Mouse (Mus musculus): ENCODE results near the gene Hist1h2ao. TPM values are rescaled to one million over a fixed set of nuclear protein-coding genes. Genes with fewer than 3 reads are reported as not detected.
"Not testable (repeated sequence)": the region's sequence is repeated elsewhere in the genome, so short reads cannot be mapped to it uniquely, and the experiment has no call there.

Gene Hist1h2ao
- polyA plus RNA-seq, 1 experiment from 2014 or later = 0.95 TPM

DNA sequence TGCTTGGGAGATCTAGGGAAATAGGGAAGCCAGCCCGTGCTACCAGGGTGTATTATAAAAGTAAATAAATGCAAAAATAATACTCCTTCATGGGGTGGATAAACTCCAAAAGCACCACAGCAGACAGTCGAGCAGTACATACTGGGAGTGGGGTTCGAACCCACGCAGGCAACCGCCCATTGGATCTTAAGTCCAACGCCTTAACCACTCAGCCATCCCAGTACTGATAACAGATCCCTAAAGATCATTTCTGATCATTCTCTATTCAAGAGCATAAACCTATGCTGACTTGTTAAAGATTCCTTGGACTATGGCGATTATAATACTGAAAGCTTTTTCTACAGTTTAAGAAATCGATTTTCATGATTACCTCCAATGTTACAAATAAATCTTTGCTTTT lies 37.6 kb downstream of the Hist1h2ao start:
- Histone ChIP-seq H3K4me2 (replicated peaks; ENCODE audit: low read depth) (no peak overlapping the region), H3K4me3 (ENCODE audit: low read depth, low read length) (no peak overlapping the region), H3K9ac (ENCODE audit: low read length) (no peak overlapping the region), H3K4me1 (replicated peaks; ENCODE audit: control insufficient read depth, insufficient read depth) (no peaks in the 10 kb centered on the region), H3K27me3 (ENCODE audit: control insufficient read depth, insufficient read depth, low read length) (no peaks in the 10 kb centered on the region), H3K36me3 (ENCODE audit: control insufficient read depth, insufficient read depth, low read length) (no peaks in the 10 kb centered on the region), H3K9me3 (ENCODE audit: control insufficient read depth, low read length) (no peaks in the 10 kb centered on the region), H3K27ac (replicated peaks) (no peak overlapping the region)
- 37% methylated on average over 8 of the region's 8 CpGs for WGBS
- ATAC-seq (ENCODE audit: low FRiP score, low TSS enrichment) (no peak), DNase-seq (ENCODE audit: low spot score) (no peak)
- TF ChIP-seq EP300 (optimal IDR thresholded peaks at IDR 0.05) (no peak), CTCF (IDR thresholded peaks at IDR 0.05; ENCODE audit: low read depth) (no peak)

GRCm38 (mm10) chr13:21850696-21851095 lies 40.4 kb downstream of the Hist1h2ao start:
- not testable (repeated sequence) for ATAC-seq (ENCODE audit: low FRiP score, low TSS enrichment); H3K4me1 ChIP-seq (replicated peaks; ENCODE audit: control insufficient read depth, insufficient read depth)

GRCm38 (mm10) chr13:21852215-21852945 lies 42.1 kb downstream of the Hist1h2ao start:
- TF ChIP-seq CTCF (IDR thresholded peaks at IDR 0.05; ENCODE audit: low read depth) (no peak), EP300 (optimal IDR thresholded peaks at IDR 0.05) (no peak)
- ATAC-seq (ENCODE audit: low FRiP score, low TSS enrichment) = no peak
- WGBS = 63% methylated on average over 3 of the region's 3 CpGs
- no peak overlapping the region for H3K4me2 ChIP-seq (replicated peaks; ENCODE audit: low read depth)
- H3K36me3 ChIP-seq (ENCODE audit: control insufficient read depth, insufficient read depth, low read length) = no peaks in the 10 kb centered on the region
- no peak overlapping the region for H3K9ac ChIP-seq (ENCODE audit: low read length)
- H3K27ac ChIP-seq (replicated peaks) = no peak overlapping the region
- DNase-seq (ENCODE audit: low spot score) = no peak
- no peak overlapping the region for H3K4me3 ChIP-seq (ENCODE audit: low read depth, low read length)
- H3K4me1 ChIP-seq (replicated peaks; ENCODE audit: control insufficient read depth, insufficient read depth) = no peaks in the 10 kb centered on the region
- no peaks in the 10 kb centered on the region for H3K9me3 ChIP-seq (ENCODE audit: control insufficient read depth, low read length)
- no peaks in the 10 kb centered on the region for H3K27me3 ChIP-seq (ENCODE audit: control insufficient read depth, insufficient read depth, low read length)

More at GRCm38 (mm10) chr13:21850696-21851095, 40.4 kb downstream of the Hist1h2ao start:
- not testable (repeated sequence) for DNase-seq (ENCODE audit: low spot score); H3K27ac ChIP-seq (replicated peaks); H3K9me3 ChIP-seq (ENCODE audit: control insufficient read depth, low read length); H3K27me3 ChIP-seq (ENCODE audit: control insufficient read depth, insufficient read depth, low read length); H3K4me2 ChIP-seq (replicated peaks; ENCODE audit: low read depth); H3K9ac ChIP-seq (ENCODE audit: low read length); H3K4me3 ChIP-seq (ENCODE audit: low read depth, low read length); H3K36me3 ChIP-seq (ENCODE audit: control insufficient read depth, insufficient read depth, low read length)
- 70% methylated on average over 1 of the region's 1 CpGs for WGBS

DNA sequence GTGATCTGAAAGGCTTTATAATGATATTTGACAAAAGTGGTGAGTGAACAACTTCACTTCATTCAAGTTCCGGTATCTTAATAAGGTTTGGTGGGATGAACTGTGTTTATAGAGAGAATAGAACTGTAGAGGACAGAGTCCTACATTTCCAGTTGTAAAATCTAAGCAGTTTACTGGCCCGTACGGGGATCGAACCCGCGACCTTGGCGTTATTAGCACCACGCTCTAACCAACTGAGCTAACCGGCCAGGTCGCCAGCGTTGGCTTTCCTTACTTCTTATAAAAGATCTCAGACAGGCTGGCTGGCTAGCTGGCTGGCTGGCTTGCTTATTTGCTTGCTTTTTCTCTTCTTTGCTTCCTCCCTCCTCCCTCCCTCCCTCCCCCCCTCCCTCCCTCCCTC lies 44.9 kb downstream of the Hist1h2ao start:
- H3K4me3 ChIP-seq (ENCODE audit: low read depth, low read length) = peak overlapping the region; percentile 25; the same call in 1 of the 2 replicates
- H3K27me3 ChIP-seq (ENCODE audit: control insufficient read depth, insufficient read depth, low read length) = no peaks in the 10 kb centered on the region
- no peak overlapping the region for H3K27ac ChIP-seq (replicated peaks)
- H3K9me3 ChIP-seq (ENCODE audit: control insufficient read depth, low read length) = no peaks in the 10 kb centered on the region
- H3K4me1 ChIP-seq (replicated peaks; ENCODE audit: control insufficient read depth, insufficient read depth) = no peaks in the 10 kb centered on the region
- DNase-seq (ENCODE audit: low spot score) (peak; percentile 37), ATAC-seq (ENCODE audit: low FRiP score, low TSS enrichment) (no peak)
- no peaks in the 10 kb centered on the region for H3K36me3 ChIP-seq (ENCODE audit: control insufficient read depth, insufficient read depth, low read length)
- peak overlapping the region; percentile 45 for H3K4me2 ChIP-seq (replicated peaks; ENCODE audit: low read depth)
- H3K9ac ChIP-seq (ENCODE audit: low read length) = no peak overlapping the region
- TF ChIP-seq EP300 (optimal IDR thresholded peaks at IDR 0.05) (no peak), CTCF (IDR thresholded peaks at IDR 0.05; ENCODE audit: low read depth) (no peak)
- 8% methylated on average over 11 of the region's 11 CpGs for WGBS

- WGBS = 5% methylated on average over 15 of the region's 15 CpGs
- TF ChIP-seq CTCF (IDR thresholded peaks at IDR 0.05; ENCODE audit: low read depth) = no peak
- TF ChIP-seq EP300 (optimal IDR thresholded peaks at IDR 0.05) = no peak
Measured at GRCm38 (mm10) chr13:21855698-21856162, 45.5 kb downstream of the Hist1h2ao start.

More at GRCm38 (mm10) chr13:21855698-21856162, 45.5 kb downstream of the Hist1h2ao start:
- H3K4me2 ChIP-seq (replicated peaks; ENCODE audit: low read depth) = peak overlapping the region; percentile 45
- DNase-seq (ENCODE audit: low spot score) (no peak), ATAC-seq (ENCODE audit: low FRiP score, low TSS enrichment) (no peak)
- H3K27me3 ChIP-seq (ENCODE audit: control insufficient read depth, insufficient read depth, low read length) = no peaks in the 10 kb centered on the region
- H3K27ac ChIP-seq (replicated peaks) = no peak overlapping the region
- no peaks in the 10 kb centered on the region for H3K36me3 ChIP-seq (ENCODE audit: control insufficient read depth, insufficient read depth, low read length)
- peak overlapping the region; percentile 25 for H3K4me3 ChIP-seq (ENCODE audit: low read depth, low read length)
- no peaks in the 10 kb centered on the region for H3K4me1 ChIP-seq (replicated peaks; ENCODE audit: control insufficient read depth, insufficient read depth)
- H3K9me3 ChIP-seq (ENCODE audit: control insufficient read depth, low read length) = no peaks in the 10 kb centered on the region
- H3K9ac ChIP-seq (ENCODE audit: low read length) = no peak overlapping the region

Small RNA genes lying within 50 kb of the gene (microRNA-seq; reads per million reads assigned to microRNA genes)
- not detected for gene Gm19658
- not detected for gene Gm44346
- not detected for gene Gm44466

Other genes starting within 250 kb of the Hist1h2ao start
- not detected in 2 replicates for gene Olfr1364, start 228.7 kb upstream of the Hist1h2ao start, polyA plus RNA-seq (2015; fragmentation: Nextera tagmentation; extraction: Ambion mirVana)
- gene Olfr1362, start 196.4 kb upstream of the Hist1h2ao start, polyA plus RNA-seq (2015; fragmentation: Nextera tagmentation; extraction: Ambion mirVana) = not detected in 2 replicates
- not detected in 2 replicates for gene Olfr11, start 167.9 kb upstream of the Hist1h2ao start, polyA plus RNA-seq (2015; fragmentation: Nextera tagmentation; extraction: Ambion mirVana)
- not detected in 2 replicates for gene Olfr1361, start 147.1 kb upstream of the Hist1h2ao start, polyA plus RNA-seq (2015; fragmentation: Nextera tagmentation; extraction: Ambion mirVana)
- not detected in 2 replicates for gene Olfr1360, start 133.1 kb upstream of the Hist1h2ao start, polyA plus RNA-seq (2015; fragmentation: Nextera tagmentation; extraction: Ambion mirVana)
- gene Olfr1359, start 112.4 kb upstream of the Hist1h2ao start, polyA plus RNA-seq (2015; fragmentation: Nextera tagmentation; extraction: Ambion mirVana) = not detected in 2 replicates
- 0.85 and 1.5 TPM in 2 replicates for gene Hist1h2bl, start 94.3 kb upstream of the Hist1h2ao start, polyA plus RNA-seq (2015; fragmentation: Nextera tagmentation; extraction: Ambion mirVana)
- 8.8 and 14.4 TPM in 2 replicates for gene Hist1h2ai, start 94.0 kb upstream of the Hist1h2ao start, polyA plus RNA-seq (2015; fragmentation: Nextera tagmentation; extraction: Ambion mirVana)
- gene Hist1h3h, start 92.8 kb upstream of the Hist1h2ao start, polyA plus RNA-seq (2015; fragmentation: Nextera tagmentation; extraction: Ambion mirVana) = 1.1 and 4.1 TPM in 2 replicates
- gene Hist1h2bm, start 88.4 kb upstream of the Hist1h2ao start, polyA plus RNA-seq (2015; fragmentation: Nextera tagmentation; extraction: Ambion mirVana) = 0.56 and 1.0 TPM in 2 replicates
- gene Hist1h4j, start 75.4 kb upstream of the Hist1h2ao start, polyA plus RNA-seq (2015; fragmentation: Nextera tagmentation; extraction: Ambion mirVana) = 0.18 and 0.92 TPM in 2 replicates
- 0.81 and 1.1 TPM in 2 replicates for gene Hist1h4k, start 60.0 kb upstream of the Hist1h2ao start, polyA plus RNA-seq (2015; fragmentation: Nextera tagmentation; extraction: Ambion mirVana)
- 7.3 and 19.3 TPM in 2 replicates for gene Hist1h2ak, start 56.6 kb upstream of the Hist1h2ao start, polyA plus RNA-seq (2015; fragmentation: Nextera tagmentation; extraction: Ambion mirVana)
- gene Hist1h2bn, start 56.3 kb upstream of the Hist1h2ao start, polyA plus RNA-seq (2015; fragmentation: Nextera tagmentation; extraction: Ambion mirVana) = 0.73 and 2.2 TPM in 2 replicates
- 4.3 and 10.5 TPM in 2 replicates for gene Hist1h1b, start 29.8 kb upstream of the Hist1h2ao start, polyA plus RNA-seq (2015; fragmentation: Nextera tagmentation; extraction: Ambion mirVana)
- gene Hist1h3i, start 27.1 kb upstream of the Hist1h2ao start, polyA plus RNA-seq (2015; fragmentation: Nextera tagmentation; extraction: Ambion mirVana) = 31.2 and 44.3 TPM in 2 replicates
- 1.4 and 1.6 TPM in 2 replicates for gene Hist1h2an, start 23.2 kb upstream of the Hist1h2ao start, polyA plus RNA-seq (2015; fragmentation: Nextera tagmentation; extraction: Ambion mirVana)
- gene Hist1h2bp, start 23.0 kb upstream of the Hist1h2ao start, polyA plus RNA-seq (2015; fragmentation: Nextera tagmentation; extraction: Ambion mirVana) = 0.54 and 2.0 TPM in 2 replicates
- 7.7 and 9.9 TPM in 2 replicates for gene Hist1h2bq, start 268 bp upstream of the Hist1h2ao start, polyA plus RNA-seq (2015; fragmentation: Nextera tagmentation; extraction: Ambion mirVana)
- 1.1 TPM in 1 of 2 replicates, not detected in the other for gene Hist1h4m, start 1.3 kb downstream of the Hist1h2ao start, polyA plus RNA-seq (2015; fragmentation: Nextera tagmentation; extraction: Ambion mirVana)
- 4.0 and 4.6 TPM in 2 replicates for gene Hist1h4n, start 21.7 kb downstream of the Hist1h2ao start, polyA plus RNA-seq (2015; fragmentation: Nextera tagmentation; extraction: Ambion mirVana)
- gene Hist1h2ap, start 23.0 kb downstream of the Hist1h2ao start, polyA plus RNA-seq (2015; fragmentation: Nextera tagmentation; extraction: Ambion mirVana) = 1,237 and 1,874 TPM in 2 replicates
- 8.1 and 10.0 TPM in 2 replicates for gene Hist1h2br, start 23.3 kb downstream of the Hist1h2ao start, polyA plus RNA-seq (2015; fragmentation: Nextera tagmentation; extraction: Ambion mirVana)
- gene Zfp184, start 134.6 kb downstream of the Hist1h2ao start, polyA plus RNA-seq (2015; fragmentation: Nextera tagmentation; extraction: Ambion mirVana) = 1.4 and 1.6 TPM in 2 replicates
- gene Pom121l2, start 170.7 kb downstream of the Hist1h2ao start, polyA plus RNA-seq (2015; fragmentation: Nextera tagmentation; extraction: Ambion mirVana) = 0.05 TPM in 1 of 2 replicates, not detected in the other
- 0.51 and 0.65 TPM in 2 replicates for gene Prss16, start 199.3 kb downstream of the Hist1h2ao start, polyA plus RNA-seq (2015; fragmentation: Nextera tagmentation; extraction: Ambion mirVana)
- gene Hist1h2ah, start 225.1 kb downstream of the Hist1h2ao start, polyA plus RNA-seq (2015; fragmentation: Nextera tagmentation; extraction: Ambion mirVana) = 2.1 TPM in 1 of 2 replicates, not detected in the other
- gene Hist1h2bk, start 225.4 kb downstream of the Hist1h2ao start, polyA plus RNA-seq (2015; fragmentation: Nextera tagmentation; extraction: Ambion mirVana) = 0.35 and 0.99 TPM in 2 replicates
- gene Hist1h4i, start 230.9 kb downstream of the Hist1h2ao start, polyA plus RNA-seq (2015; fragmentation: Nextera tagmentation; extraction: Ambion mirVana) = 5.8 and 5.9 TPM in 2 replicates
- 12.1 and 12.6 TPM in 2 replicates for gene Hist1h2ag, start 232.5 kb downstream of the Hist1h2ao start, polyA plus RNA-seq (2015; fragmentation: Nextera tagmentation; extraction: Ambion mirVana)
- 1.1 and 3.7 TPM in 2 replicates for gene Hist1h2bj, start 232.7 kb downstream of the Hist1h2ao start, polyA plus RNA-seq (2015; fragmentation: Nextera tagmentation; extraction: Ambion mirVana)

All from stomach, postnatal 0 days (tissue).